Mouse (Mus musculus): Measurements from ENCODE around the gene Fam160b1.

DNA sequence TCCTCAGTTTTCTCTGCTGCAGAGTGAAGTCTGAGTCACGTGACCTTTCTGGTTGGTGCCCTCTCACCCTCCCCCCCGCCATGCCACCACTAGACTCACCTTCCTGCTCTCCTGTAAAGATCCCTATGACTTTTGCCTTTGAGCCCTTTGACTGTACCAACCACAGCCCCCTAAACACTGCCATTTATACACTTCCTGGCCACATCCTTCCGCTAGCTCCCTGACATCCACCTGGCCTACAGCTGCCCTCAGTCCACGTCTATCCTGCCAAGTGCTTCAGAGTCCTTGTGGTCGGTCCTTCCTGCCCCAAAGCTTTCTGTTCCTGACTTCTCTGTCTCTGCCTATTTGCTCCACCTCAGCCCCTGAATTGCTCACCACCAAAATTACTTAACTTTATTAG, 16.6 kb upstream of the Fam160b1 start:
- TF ChIP-seq ZC3H11A (IDR thresholded peaks at IDR 0.05; ENCODE audit: low read depth, low read length): no peak
- no peak for TF ChIP-seq ETS1 (conservative IDR thresholded peaks at IDR 0.05; ENCODE audit: low read depth, low read length)
- TF ChIP-seq CTCF (conservative IDR thresholded peaks at IDR 0.05 in 1 of 2, IDR thresholded peaks at IDR 0.05 in 1 of 2; ENCODE audit: low read depth in 2 of 2, low read length in 2 of 2): no peak
- TF ChIP-seq MAX (IDR thresholded peaks at IDR 0.05; ENCODE audit: low read length): no peak
- TF ChIP-seq USF1 (IDR thresholded peaks at IDR 0.05; ENCODE audit: low read depth, low read length): no peak
- TF ChIP-seq POLR2A (IDR thresholded peaks at IDR 0.05; ENCODE audit: low read depth, low read length): no peak
- TF ChIP-seq KAT2A (IDR thresholded peaks at IDR 0.05; ENCODE audit: insufficient replicate concordance, low read length): no peak
